In genomic region chr13:104036494-104037290, GRCm38 (mm10) we compare ENCODE assay signal across 9 mouse cellular contexts.
DNase-seq lines count a peak whose midpoint lies in the region; ATAC-seq and TF ChIP-seq lines count a peak whose summit lies in the region.
"Had no signal": no experiment of that assay in that cellular context is flagged by ENCODE, and none has a peak within 500 bp of the region (broad histone marks: within the 10 kb centered on the region; RNA-seq: fewer than 3 reads in every experiment).

No protein-coding gene starts in this region.

- no peak overlapping the region for H3K27ac ChIP-seq in heart, adult 2 months
- H3K27ac ChIP-seq in heart, embryonic 10.5 days: no peak overlapping the region; the same call in 1 of the 2 replicates
- H3K27ac ChIP-seq in forebrain, embryonic 15.5 days (replicated peaks): no peak overlapping the region
- H3K27ac ChIP-seq in kidney, embryonic 15.5 days: peak overlapping the region; percentile 48

- H3K79me2 ChIP-seq in heart, adult 2 months (replicated peaks; ENCODE audit: control insufficient read depth, insufficient read depth, low read length): no peaks in the 10 kb centered on the region

- intact Hi-C loops in heart, adult 2 months (cut with DNase I): loop anchor here (5.0 kb wide), 1 partner anchor 114 kb away; the partner anchor contains the start of gene Erbin

- no peaks in the 10 kb centered on the region; the same call in 1 of the 2 replicates for H3K36me3 ChIP-seq in heart, adult 2 months (ENCODE audit: control insufficient read depth, insufficient read depth, low read length)
- peaks cover 2% of the 10 kb centered on the region; the same call in 1 of the 2 replicates for H3K36me3 ChIP-seq in heart, embryonic 10.5 days
- H3K36me3 ChIP-seq in forebrain, embryonic 15.5 days: peaks cover 4% of the 10 kb centered on the region; the same call in 1 of the 2 replicates
- no peaks in the 10 kb centered on the region for H3K36me3 ChIP-seq in kidney, embryonic 15.5 days

- no peak overlapping the region for H3K4me2 ChIP-seq in forebrain, embryonic 15.5 days (replicated peaks)
- 0 out of 2 replicates have a peak overlapping the region, but pooled peaks have one; percentile 2 for H3K4me2 ChIP-seq in kidney, embryonic 15.5 days

- ATAC-seq in forebrain, embryonic 15.5 days (replicated peaks): peak; percentile 32
- peak; percentile 75 for ATAC-seq in kidney, embryonic 15.5 days (replicated peaks; ENCODE audit: low FRiP score)
- ATAC-seq in inflammation-experienced regulatory T-cells, adult 6 months: no peak

- no peak overlapping the region for H3K9ac ChIP-seq in heart, adult 2 months (ENCODE audit: low read depth, low read length)
- H3K9ac ChIP-seq in forebrain, embryonic 15.5 days (replicated peaks): no peak overlapping the region
- no peak overlapping the region for H3K9ac ChIP-seq in kidney, embryonic 15.5 days

- TF ChIP-seq POLR2A in heart, adult 2 months (IDR thresholded peaks at IDR 0.05; ENCODE audit: insufficient read depth, low read depth, low read length): no peak
- TF ChIP-seq POLR2A in brain, embryonic 14.5 days (IDR thresholded peaks at IDR 0.05; ENCODE audit: borderline replicate concordance, extremely low read depth, insufficient read depth, insufficient read length, poor library complexity, severe bottlenecking): no peak

- H3K4me3 ChIP-seq in heart, adult 2 months: no peak overlapping the region
- no peak overlapping the region for H3K4me3 ChIP-seq in heart, embryonic 10.5 days
- H3K4me3 ChIP-seq in forebrain, embryonic 15.5 days: no peak overlapping the region
- no peak overlapping the region for H3K4me3 ChIP-seq in kidney, embryonic 15.5 days (replicated peaks)
- H3K4me3 ChIP-seq: erythroblast, embryonic 14.5 days had no signal

- no peaks in the 10 kb centered on the region for H3K27me3 ChIP-seq in heart, adult 2 months (ENCODE audit: control insufficient read depth, insufficient read depth, low read length)
- H3K27me3 ChIP-seq in heart, embryonic 10.5 days (ENCODE audit: insufficient read depth, poor library complexity, severe bottlenecking): no peaks in the 10 kb centered on the region
- no peaks in the 10 kb centered on the region for H3K27me3 ChIP-seq in forebrain, embryonic 15.5 days
- no peaks in the 10 kb centered on the region for H3K27me3 ChIP-seq in kidney, embryonic 15.5 days

- no peak for TF ChIP-seq CTCF in heart, adult 2 months (IDR thresholded peaks at IDR 0.05)
- no peak for TF ChIP-seq CTCF in brain, embryonic 14.5 days (IDR thresholded peaks at IDR 0.05; ENCODE audit: borderline replicate concordance, extremely low read depth, insufficient read depth, insufficient read length)

- peaks cover 5% of the 10 kb centered on the region for H3K4me1 ChIP-seq in heart, adult 2 months (ENCODE audit: control insufficient read depth, insufficient read depth, low read length)
- peaks cover 52% of the 10 kb centered on the region for H3K4me1 ChIP-seq in heart, embryonic 10.5 days
- H3K4me1 ChIP-seq in forebrain, embryonic 15.5 days: peaks cover 55% of the 10 kb centered on the region
- H3K4me1 ChIP-seq in kidney, embryonic 15.5 days: peaks cover 73% of the 10 kb centered on the region

- H3K9me3 ChIP-seq in heart, embryonic 10.5 days: no peaks in the 10 kb centered on the region
- no peaks in the 10 kb centered on the region for H3K9me3 ChIP-seq in forebrain, embryonic 15.5 days
- no peaks in the 10 kb centered on the region for H3K9me3 ChIP-seq in kidney, embryonic 15.5 days (replicated peaks)

- WGBS in heart, adult 2 months: 66% methylated on average over 23 of the region's 23 CpGs
- 76% methylated on average over 23 of the region's 23 CpGs for WGBS in heart, embryonic 10.5 days
- WGBS in forebrain, embryonic 15.5 days: 62% methylated on average over 23 of the region's 23 CpGs
- WGBS in kidney, embryonic 15.5 days: 53% methylated on average over 23 of the region's 23 CpGs

- TF ChIP-seq EP300 in heart, adult 2 months (IDR thresholded peaks at IDR 0.05; ENCODE audit: insufficient read depth, low read depth, low read length): no peak

- peak; percentile 49 to 75 for DNase-seq in heart, adult 2 months
- DNase-seq in heart, embryonic 10.5 days (ENCODE audit: low spot score): no peak
- peak; percentile 89 for DNase-seq in brain, embryonic 14.5 days (ENCODE audit: low read depth)
- peak; percentile 88 for DNase-seq in lung, postnatal 36 days
- no peak for DNase-seq in thymus, postnatal 4 days

Comparison
In these comparisons a context has a peak if more than half of its experiments do, and no peak if none do; other contexts are left out.
1. DNase-seq: peak in heart, adult 2 months (2 of 2), brain, embryonic 14.5 days (single experiment) and lung, postnatal 36 days (single experiment); none in heart, embryonic 10.5 days (single experiment) and thymus, postnatal 4 days (single experiment).